Mouse (Mus musculus) myocyte (in vitro differentiated cells): ENCODE results near the gene Vmn1r181. TPM values are rescaled to one million over a fixed set of nuclear protein-coding genes. Genes with fewer than 3 reads are reported as not detected.
"Not testable (repeated sequence)": the region's sequence is repeated elsewhere in the genome, so short reads cannot be mapped to it uniquely, and the experiment has no call there.

Experiments
- H3K27me3 ChIP-seq: one replicate; pipeline ENCODE4 v1.6.1; 2011; ENCODE audit not compliant: control insufficient read depth, insufficient read depth, insufficient read length
- H3K36me3 ChIP-seq: one replicate; pipeline ENCODE4 v1.6.1; 2011; ENCODE audit not compliant: control insufficient read depth, insufficient read depth
- H3K4me2 ChIP-seq: one replicate; pipeline ENCODE4 v1.6.1; 2011; ENCODE audit warnings: low read depth, control low read depth
- H3K4me3 ChIP-seq: one replicate; pipeline ENCODE4 v1.5.1; 2011; ENCODE audit warnings: mild to moderate bottlenecking, control low read depth, moderate library complexity
- H3K79me2 ChIP-seq: one replicate; pipeline ENCODE4 v1.6.1; 2011; ENCODE audit not compliant: control insufficient read depth, insufficient read depth
- H3ac ChIP-seq: one replicate; pipeline ENCODE4 v1.6.1; 2011; ENCODE audit not compliant: control insufficient read depth, insufficient read length
- CEBPB ChIP-seq: IDR thresholded peaks from 2 replicates; pipeline ENCODE4 v1.6.1; 2011; ENCODE audit warnings: mild to moderate bottlenecking, moderate library complexity; ENCODE audit not compliant: poor library complexity, insufficient read depth, severe bottlenecking
- E2F4 ChIP-seq: IDR thresholded peaks from one replicate; pipeline ENCODE4 v1.6.1; 2011; ENCODE audit warnings: mild to moderate bottlenecking, control low read depth, moderate library complexity; ENCODE audit not compliant: insufficient read depth
- MAX ChIP-seq: IDR thresholded peaks from one replicate; pipeline ENCODE4 v1.6.1; 2011; ENCODE audit warnings: low read depth, mild to moderate bottlenecking, control low read depth
- MYOD1 ChIP-seq, 3 experiments: IDR thresholded peaks; one replicate each; pipeline ENCODE4 v1.6.1; 2011; ENCODE audit warnings: control low read depth in 2 of 3, low read depth in 2 of 3, mild to moderate bottlenecking in 2 of 3, moderate library complexity in 1 of 3; ENCODE audit not compliant: insufficient read length in 2 of 3, control insufficient read depth in 1 of 3
- MYOG ChIP-seq, 3 experiments: IDR thresholded peaks; one replicate each; pipeline ENCODE4 v1.6.1; 2011; ENCODE audit warnings: control low read depth in 2 of 3, low read depth in 2 of 3, mild to moderate bottlenecking in 2 of 3; ENCODE audit not compliant: insufficient read length in 2 of 3, control insufficient read depth in 1 of 3, insufficient read depth in 1 of 3
- POLR2A ChIP-seq: IDR thresholded peaks from one replicate; pipeline ENCODE4 v1.6.1; 2011; ENCODE audit warnings: low read depth, mild to moderate bottlenecking, control low read depth, moderate library complexity; ENCODE audit not compliant: insufficient read length
- POLR2AphosphoS2 ChIP-seq: IDR thresholded peaks from one replicate; pipeline ENCODE4 v1.6.1; 2011; ENCODE audit warnings: low read depth, control low read depth; ENCODE audit not compliant: insufficient read length
- REST ChIP-seq: IDR thresholded peaks from one replicate; pipeline ENCODE4 v1.6.1; 2011; ENCODE audit warnings: mild to moderate bottlenecking, control low read depth, moderate library complexity; ENCODE audit not compliant: insufficient read depth, insufficient read length
- SRF ChIP-seq: IDR thresholded peaks from one replicate; pipeline ENCODE4 v1.6.1; 2011; ENCODE audit warnings: low read depth; ENCODE audit not compliant: control insufficient read depth, insufficient read length
- TCF12 ChIP-seq: IDR thresholded peaks from one replicate; pipeline ENCODE4 v1.6.1; 2011; ENCODE audit warnings: mild to moderate bottlenecking, control low read depth; ENCODE audit not compliant: poor library complexity, insufficient read depth, severe bottlenecking
- TCF3 ChIP-seq: IDR thresholded peaks from one replicate; pipeline ENCODE4 v1.6.1; 2011; ENCODE audit warnings: low read depth, control low read depth; ENCODE audit not compliant: insufficient read length
- USF1 ChIP-seq: IDR thresholded peaks from one replicate; pipeline ENCODE4 v1.6.1; 2011; ENCODE audit warnings: low read depth, mild to moderate bottlenecking, control low read depth, moderate library complexity
- polyA plus RNA-seq: library from polyadenylated mRNA; unstranded; fragments of >200 nt; fragmentation: generic; extraction: Trizol; gene quantifications from one replicate; pipeline ENCODE4 v1.2.1, GENCODE M21; 2012; ENCODE audit warnings: missing spikeins

The Vmn1r181 gene
- not detected for polyA plus RNA-seq

DNA sequence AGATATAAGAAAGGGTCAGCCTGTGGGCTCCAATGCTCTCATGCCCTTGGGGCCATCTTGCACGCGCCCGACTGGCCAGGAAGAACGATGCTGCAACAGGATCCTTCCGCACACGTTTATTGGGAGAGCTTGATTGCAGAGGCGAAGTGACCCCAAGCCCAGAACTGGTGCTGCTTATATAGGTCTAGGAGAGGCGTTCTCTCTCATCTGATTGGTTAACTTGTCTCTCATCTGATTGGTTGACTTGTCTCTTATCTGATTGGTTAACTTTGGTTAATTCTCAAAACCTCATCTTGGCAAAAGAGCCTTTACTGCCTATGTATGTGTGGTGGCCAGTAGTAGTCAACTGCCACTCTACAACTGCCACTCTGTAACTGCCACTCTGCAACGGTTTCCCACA lies at the start of gene Vmn1r181:
Gene Vmn1r181, plus strand, starts transcription at position 301 of the 400 bp plus-strand sequence.
- H3K4me2 ChIP-seq, H3K79me2 ChIP-seq, H3K36me3 ChIP-seq, H3K27me3 ChIP-seq, H3K4me3 ChIP-seq, H3ac ChIP-seq: not testable (repeated sequence)

DNA sequence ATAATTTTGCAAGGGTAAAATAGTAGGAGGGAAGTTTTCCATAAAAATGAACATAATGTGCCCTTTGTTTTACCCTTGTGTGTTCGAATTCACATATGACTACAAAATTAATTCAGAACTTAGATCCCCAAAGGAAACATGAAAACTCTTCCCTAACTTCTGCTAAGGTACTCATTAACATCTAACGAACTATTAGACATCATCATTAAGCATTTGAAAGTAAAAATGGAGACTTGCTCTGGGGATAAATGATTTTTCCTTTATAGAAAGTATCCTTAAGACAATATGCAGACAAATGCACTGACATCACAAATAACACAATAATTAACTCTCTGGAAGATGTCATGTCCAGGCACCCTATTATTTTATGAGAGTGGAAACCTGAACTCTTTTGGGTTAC lies 47.7 kb upstream of the Vmn1r181 start, which contains the start of gene Vmn1r179:
Gene Vmn1r179, plus strand, starts transcription at position 301 of the 400 bp plus-strand sequence.
- Histone ChIP-seq H3ac (no peak within 1 kb of the TSS), H3K4me3 (no peak within 1 kb of the TSS), H3K36me3 (no peaks in the 10 kb centered on the region), H3K79me2 (no peaks in the 10 kb centered on the region), H3K27me3 (no peaks in the 10 kb centered on the region), H3K4me2 (no peak within 1 kb of the TSS)
- TF ChIP-seq MYOD1 (IDR thresholded peaks at IDR 0.05; ENCODE audit: control insufficient read depth in 1 of 3, insufficient read length in 2 of 3, low read depth in 2 of 3), result no peak
- TF ChIP-seq MYOG (IDR thresholded peaks at IDR 0.05; ENCODE audit: control insufficient read depth in 1 of 3, insufficient read depth in 1 of 3, insufficient read length in 2 of 3, low read depth in 2 of 3), result no peak
- no peak for TF ChIP-seq REST
- no peak for TF ChIP-seq TCF12
- TF ChIP-seq TCF3, result no peak
- TF ChIP-seq POLR2A, result no peak
- TF ChIP-seq SRF, result no peak
- TF ChIP-seq CEBPB, result no peak
- TF ChIP-seq E2F4, result no peak
- TF ChIP-seq POLR2AphosphoS2, result no peak
- TF ChIP-seq USF1, result no peak
- TF ChIP-seq MAX, result no peak

DNA sequence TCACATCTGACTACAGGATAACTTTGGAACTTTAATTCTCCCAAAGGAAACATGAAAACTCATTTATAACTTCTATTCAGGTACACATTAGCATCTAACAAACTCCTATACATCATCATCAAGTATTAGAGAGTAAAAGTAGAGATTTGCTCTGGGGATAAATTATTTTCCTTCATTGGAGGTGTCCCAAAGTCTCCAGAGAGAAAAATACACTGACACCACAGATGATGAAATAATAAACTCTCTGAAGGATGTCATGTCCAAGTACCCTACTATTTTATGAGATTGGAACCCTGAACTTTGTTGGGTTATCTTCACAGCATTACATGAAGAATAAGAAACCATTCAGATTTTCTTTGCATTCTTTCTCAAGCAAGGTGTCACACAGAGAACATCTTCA lies 24.1 kb upstream of the Vmn1r181 start, which contains the start of gene Vmn1r180:
Gene Vmn1r180, plus strand, starts transcription at position 301 of the 400 bp plus-strand sequence.
- no peak within 1 kb of the TSS for H3ac ChIP-seq
- TF ChIP-seq MYOG (IDR thresholded peaks at IDR 0.05; ENCODE audit: control insufficient read depth in 1 of 3, insufficient read depth in 1 of 3, insufficient read length in 2 of 3, low read depth in 2 of 3), result no peak
- no peak for TF ChIP-seq MYOD1 (IDR thresholded peaks at IDR 0.05; ENCODE audit: control insufficient read depth in 1 of 3, insufficient read length in 2 of 3, low read depth in 2 of 3)
- TF ChIP-seq POLR2A, result no peak
- no peak for TF ChIP-seq REST
- no peak for TF ChIP-seq MAX
- no peak for TF ChIP-seq USF1
- H3K79me2 ChIP-seq, result no peaks in the 10 kb centered on the region
- H3K36me3 ChIP-seq, result no peaks in the 10 kb centered on the region
- H3K4me3 ChIP-seq, result no peak within 1 kb of the TSS
- no peak within 1 kb of the TSS for H3K4me2 ChIP-seq
- no peaks in the 10 kb centered on the region for H3K27me3 ChIP-seq

DNA sequence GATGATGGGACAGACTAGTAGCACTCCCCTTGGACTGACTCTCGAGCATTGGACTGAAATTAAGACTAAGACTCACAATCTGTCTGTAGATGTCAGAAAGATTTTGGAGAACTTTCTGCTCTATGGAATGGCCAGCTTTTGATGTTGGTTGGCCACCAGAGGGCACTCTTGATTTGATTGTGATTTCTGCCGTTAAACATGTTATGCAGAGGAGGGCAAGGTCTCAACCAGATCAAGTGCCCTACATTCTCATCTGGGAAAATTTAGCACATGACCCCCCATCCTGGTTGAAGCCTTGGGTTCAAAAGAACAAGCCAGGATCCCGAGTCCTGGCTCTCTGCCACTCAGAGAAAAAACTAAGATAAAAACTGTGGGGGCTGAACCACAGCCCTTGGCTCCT lies 6.4 kb upstream of the Vmn1r181 start:
- not testable (repeated sequence) for H3K27me3 ChIP-seq, H3K79me2 ChIP-seq, H3K36me3 ChIP-seq, H3K4me2 ChIP-seq, H3K4me3 ChIP-seq, H3ac ChIP-seq

DNA sequence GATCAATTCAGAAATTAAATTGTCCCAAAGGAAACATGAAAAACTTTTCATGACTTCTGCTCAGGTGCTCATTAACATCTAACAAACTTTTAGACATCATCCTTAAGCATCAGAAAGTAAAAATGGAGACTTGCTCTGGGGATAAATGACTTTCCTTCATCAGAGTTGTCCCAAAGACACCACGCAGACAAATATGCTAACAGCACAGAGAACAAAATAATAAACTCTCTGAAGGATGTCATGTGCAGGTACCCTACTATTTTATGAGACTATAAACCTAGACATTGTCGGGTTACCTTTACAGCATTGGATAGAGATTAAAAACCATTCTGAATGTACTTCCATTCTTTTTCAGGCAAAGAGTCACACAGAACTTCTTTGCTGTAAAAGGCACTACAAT lies 27.0 kb downstream of the Vmn1r181 start, which contains the start of gene V1rd19:
Gene V1rd19, plus strand, starts transcription at position 301 of the 400 bp plus-strand sequence.
- Histone ChIP-seq H3K4me3 (no peak within 1 kb of the TSS), H3ac (no peak within 1 kb of the TSS), H3K27me3 (no peaks in the 10 kb centered on the region), H3K36me3 (no peaks in the 10 kb centered on the region), H3K4me2 (no peak within 1 kb of the TSS), H3K79me2 (no peaks in the 10 kb centered on the region)
- TF ChIP-seq CEBPB (no peak), POLR2AphosphoS2 (no peak), E2F4 (no peak), TCF12 (no peak), TCF3 (no peak)

Other genes with a start within 250 kb of the Vmn1r181 start
- gene Vmn1r174, start 222.3 kb upstream of the Vmn1r181 start, polyA plus RNA-seq, result not detected
- gene Vmn1r175, start 164.0 kb upstream of the Vmn1r181 start, polyA plus RNA-seq, result not detected
- not detected for gene Vmn1r176, start 137.2 kb upstream of the Vmn1r181 start, polyA plus RNA-seq
- gene Vmn1r177, start 108.2 kb upstream of the Vmn1r181 start, polyA plus RNA-seq, result not detected
- gene Vmn1r178, start 82.6 kb upstream of the Vmn1r181 start, polyA plus RNA-seq, result not detected
- not detected for gene Vmn1r179, start 47.6 kb upstream of the Vmn1r181 start, polyA plus RNA-seq
- gene Vmn1r180, start 24.0 kb upstream of the Vmn1r181 start, polyA plus RNA-seq, result not detected
- not detected for gene V1rd19, start 27.1 kb downstream of the Vmn1r181 start, polyA plus RNA-seq
- not detected for gene Vmn1r183, start 78.6 kb downstream of the Vmn1r181 start, polyA plus RNA-seq
- 9.0 TPM for gene Zfp180, start 107.3 kb downstream of the Vmn1r181 start, polyA plus RNA-seq
- gene Zfp112, start 137.7 kb downstream of the Vmn1r181 start, polyA plus RNA-seq, result 1.2 TPM
- gene Zfp235, start 159.6 kb downstream of the Vmn1r181 start, polyA plus RNA-seq, result 2.0 TPM
- gene Zfp114, start 200.4 kb downstream of the Vmn1r181 start, polyA plus RNA-seq, result not detected
- gene Zfp111, start 236.8 kb downstream of the Vmn1r181 start, polyA plus RNA-seq, result 0.90 TPM